Mouse (Mus musculus): ENCODE measurements around the gene Kbtbd8. TPM values are rescaled to one million over a fixed set of nuclear protein-coding genes. Genes with fewer than 3 reads are reported as not detected.

The Kbtbd8 gene
- 1 to 10 TPM; 1.4 to 1.5 TPM for total RNA-seq (2021)
- long read RNA-seq, experiment 1, full-length matches to known transcripts = 1 of 7 reads
- long read RNA-seq, experiment 1, partial matches to known transcripts = 0 of 7 reads
- long read RNA-seq, experiment 1, other reads (novel, unspliced or antisense) = 6 of 7 reads
- long read RNA-seq, experiment 2, partial matches to known transcripts = 0 of 5 reads
- long read RNA-seq, experiment 2, other reads (novel, unspliced or antisense) = 5 of 5 reads

- peak; percentile 6 to 7 for DNase-seq
These were observed at the start of gene Kbtbd8 for GRCm38 (mm10) chr6:95116946-95117345. Kbtbd8 (plus strand) TSS chr6:95117240.

GRCm38 (mm10) chr6:95069753-95070152, 47.3 kb upstream of the Kbtbd8 start:
- DNase-seq = no peak

- no peak for DNase-seq
These were observed 31.8 kb upstream of the Kbtbd8 start for GRCm38 (mm10) chr6:95085276-95085675.

GRCm38 (mm10) chr6:95087154-95087846, 29.7 kb upstream of the Kbtbd8 start:
- no peak for DNase-seq

- DNase-seq = no peak
These were observed 29.0 kb upstream of the Kbtbd8 start for GRCm38 (mm10) chr6:95088075-95088474.

GRCm38 (mm10) chr6:95094695-95095094, 22.3 kb upstream of the Kbtbd8 start:
- DNase-seq = no peak

- DNase-seq = peak; percentile 61 to 89
These were observed 18.5 kb upstream of the Kbtbd8 start for GRCm38 (mm10) chr6:95098366-95099109.

GRCm38 (mm10) chr6:95103706-95104105, 13.3 kb upstream of the Kbtbd8 start:
- no peak for DNase-seq

- DNase-seq = no peak
These were observed 8.6 kb upstream of the Kbtbd8 start for GRCm38 (mm10) chr6:95108437-95108836.

GRCm38 (mm10) chr6:95109691-95110450, 7.2 kb upstream of the Kbtbd8 start:
- DNase-seq = no peak

GRCm38 (mm10) chr6:95112015-95112414, 5.0 kb upstream of the Kbtbd8 start:
- peak in 1 of 2 experiments; percentile 1 for DNase-seq

- DNase-seq = no peak
These were observed 527 bp upstream of the Kbtbd8 start for GRCm38 (mm10) chr6:95116513-95116912.

GRCm38 (mm10) chr6:95117614-95118541, 838 bp downstream of the Kbtbd8 start:
- DNase-seq = peak; percentile 92 to 98

- DNase-seq = no peak
These were observed 2.3 kb downstream of the Kbtbd8 start for GRCm38 (mm10) chr6:95119389-95119788.

- peak in 1 of 2 experiments; percentile 3 for DNase-seq
These were observed 33.0 kb downstream of the Kbtbd8 start for GRCm38 (mm10) chr6:95149931-95150534.

- DNase-seq = no peak
These were observed 33.8 kb downstream of the Kbtbd8 start for GRCm38 (mm10) chr6:95150885-95151284.

GRCm38 (mm10) chr6:95151563-95151962, 34.5 kb downstream of the Kbtbd8 start:
- no peak for DNase-seq

GRCm38 (mm10) chr6:95163965-95164364, 46.9 kb downstream of the Kbtbd8 start:
- DNase-seq = no peak

- no peak for DNase-seq
These were observed 48.6 kb downstream of the Kbtbd8 start for GRCm38 (mm10) chr6:95165630-95166029.

GRCm38 (mm10) chr6:95167668-95168227, 50.7 kb downstream of the Kbtbd8 start:
- DNase-seq = no peak

Data from heart, adult 18-20 months (tissue).